Mouse (Mus musculus) kidney, adult 2 months (tissue): Measurements from ENCODE around the gene Pdia5. TPM values are rescaled to one million over a fixed set of nuclear protein-coding genes. Genes with fewer than 3 reads are reported as not detected.
A peak's percentile ranks its signal among the peaks of the same experiment; 100 is the strongest.

Source experiments
- DNase-seq: peaks from one replicate; pipeline ENCODE4 v3.0.0; 2021
- H3K27ac ChIP-seq: fragments of 200-500 bp; 2 replicates; pipeline ENCODE4 v1.5.1; 2012; ENCODE audit warnings: low read depth, low read length, control low read depth, inconsistent platforms; ENCODE audit not compliant: insufficient read depth
- H3K27me3 ChIP-seq: fragments of 200-500 bp; replicated peaks from 2 replicates; pipeline ENCODE4 v1.6.1; 2012; ENCODE audit warnings: mild to moderate bottlenecking, moderate library complexity, low read length, inconsistent platforms; ENCODE audit not compliant: control insufficient read depth, insufficient read depth
- H3K36me3 ChIP-seq: fragments of 200-500 bp; 2 replicates; pipeline ENCODE4 v1.6.1; 2012; ENCODE audit warnings: mild to moderate bottlenecking, moderate library complexity, low read length, inconsistent platforms; ENCODE audit not compliant: control insufficient read depth, insufficient read depth
- H3K4me1 ChIP-seq: fragments of 200-500 bp; 2 replicates; pipeline ENCODE4 v1.6.1; 2011; ENCODE audit warnings: low read length; ENCODE audit not compliant: control insufficient read depth, insufficient read depth
- H3K4me3 ChIP-seq: fragments of 200-500 bp; 2 replicates; pipeline ENCODE4 v1.5.1; 2011; ENCODE audit warnings: mild to moderate bottlenecking, low read depth, low read length, control low read depth; ENCODE audit not compliant: insufficient read depth
- CTCF ChIP-seq: fragments of 200-500 bp; conservative IDR thresholded peaks from 2 replicates; pipeline ENCODE4 v1.5.1; 2011; ENCODE audit warnings: low read depth, mild to moderate bottlenecking, control low read depth, low read length, moderate library complexity, mixed read lengths; ENCODE audit not compliant: insufficient read depth, insufficient read length
- POLR2A ChIP-seq: fragments of 200-500 bp; IDR thresholded peaks from one replicate; pipeline ENCODE4 v1.6.1; 2011; ENCODE audit warnings: low read depth, low read length, control low read depth
- WGBS: fragments of 180-500 bp; shearing (Covaris S2); methylation state at CpG from one replicate; pipeline ENCODE4 v1.1.7; 2018; 5-methylcytosine and 5-hydroxymethylcytosine counted together
- polyA plus RNA-seq: library from polyadenylated mRNA; depleted of rRNA; stranded (reverse); fragments of >200 nt; gene quantifications from 2 replicates; pipeline ENCODE4 v1.2.3, GENCODE M21; 2012

The Pdia5 gene
- polyA plus RNA-seq, 1 experiment, result 15.6 TPM

DNA sequence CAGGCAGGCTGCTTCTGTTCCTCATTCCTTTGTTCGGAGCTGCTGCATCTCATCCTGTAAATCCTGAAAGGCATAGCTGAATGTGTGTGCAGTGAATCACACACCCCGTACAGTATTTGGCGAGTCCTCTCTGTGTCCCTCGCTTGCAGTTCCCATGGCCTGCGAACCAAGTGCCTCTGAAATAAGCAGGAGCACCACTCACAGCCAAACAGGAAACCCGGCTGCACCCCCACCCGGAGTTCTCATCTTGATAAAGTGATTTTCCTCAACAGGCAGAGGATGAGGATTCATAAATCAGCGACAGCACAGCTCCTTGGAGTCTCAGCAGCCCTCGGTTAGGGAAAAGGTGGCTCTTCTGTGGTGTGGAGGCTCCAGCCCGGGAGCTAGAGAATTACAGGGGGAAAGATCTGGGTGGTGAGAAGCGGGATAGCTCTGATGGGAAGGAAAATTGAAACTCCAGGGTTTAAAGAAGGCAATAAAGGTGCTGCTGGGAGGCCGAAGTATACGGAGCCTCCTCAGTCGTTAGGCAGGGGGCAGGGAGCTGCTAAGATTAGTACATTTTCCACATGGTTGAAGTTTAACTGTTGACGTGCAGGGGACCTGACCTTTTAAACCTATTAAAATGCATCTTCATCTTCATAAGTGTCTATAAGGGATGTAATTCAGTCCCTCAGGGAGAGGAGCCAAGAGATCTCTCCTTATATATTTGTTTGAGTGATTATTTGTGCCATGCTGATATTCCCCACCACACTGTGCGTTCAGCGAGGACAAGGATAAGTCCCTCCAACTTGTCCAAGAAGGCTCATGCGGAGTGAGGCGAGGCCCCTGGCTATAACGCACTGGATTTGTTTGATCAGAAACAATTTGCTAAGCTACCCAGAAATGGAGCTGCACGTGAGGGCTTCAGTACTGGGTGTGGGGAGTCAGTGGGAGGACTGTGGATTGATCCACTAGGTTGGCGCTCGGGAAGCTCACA lies 27.6 kb upstream of the Pdia5 start:
- Histone ChIP-seq H3K27me3 (no peaks in the 10 kb centered on the region), H3K27ac (peak overlapping the region; percentile 39), H3K36me3 (no peaks in the 10 kb centered on the region), H3K4me1 (peaks cover 18% of the 10 kb centered on the region), H3K4me3 (no peak overlapping the region)
- peak; percentile 87 for DNase-seq
- WGBS, result 38% methylated on average over 23 of the region's 23 CpGs
- TF ChIP-seq POLR2A, result no peak
- TF ChIP-seq CTCF, result no peak

- WGBS, result 66% methylated on average over 21 of the region's 21 CpGs
- H3K27ac ChIP-seq, result no peak overlapping the region; the same call in 1 of the 2 replicates
- TF ChIP-seq POLR2A (no peak), CTCF (no peak)
- no peaks in the 10 kb centered on the region for H3K27me3 ChIP-seq
- H3K4me1 ChIP-seq, result peaks cover 18% of the 10 kb centered on the region
- H3K36me3 ChIP-seq, result no peaks in the 10 kb centered on the region
- H3K4me3 ChIP-seq, result no peak overlapping the region
- peak; percentile 76 for DNase-seq
Observed at GRCm38 (mm10) chr16:35515977-35516612, 25.4 kb upstream of the Pdia5 start.

DNA sequence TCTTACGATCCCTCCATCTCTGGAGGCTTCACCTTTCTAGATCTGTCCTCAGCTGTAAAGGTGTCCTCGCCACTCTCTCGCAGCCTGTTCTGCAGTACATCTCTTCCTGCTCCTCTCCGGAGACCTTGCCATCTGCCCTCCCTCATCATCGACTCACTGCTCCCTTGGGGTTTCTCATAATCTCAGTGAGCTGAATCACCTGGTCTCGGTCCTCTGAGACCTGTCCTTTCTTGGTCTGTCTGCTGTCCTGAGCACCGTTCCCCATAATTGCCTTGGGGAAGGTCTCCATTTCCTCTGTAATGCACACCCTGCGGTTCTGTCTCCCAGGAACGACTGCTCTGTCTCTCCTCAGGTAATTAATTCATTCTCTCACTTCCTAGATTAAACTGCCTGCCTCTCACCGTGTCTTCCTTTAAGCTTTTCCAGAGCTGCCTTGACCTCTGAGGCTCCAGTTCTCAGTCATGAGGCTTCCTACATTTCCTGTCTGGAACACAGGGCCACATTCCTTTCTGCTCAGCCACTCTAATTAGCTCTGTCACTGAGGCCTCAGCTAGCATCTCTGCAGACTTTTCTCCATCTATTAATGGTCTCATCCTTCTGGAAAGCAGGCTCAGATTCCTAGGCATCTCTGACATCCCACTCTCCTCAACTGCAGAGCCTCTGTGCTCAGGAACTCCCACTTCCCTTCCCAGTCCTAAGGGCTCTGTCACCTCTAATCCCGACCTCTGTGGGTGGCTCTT lies 18.8 kb upstream of the Pdia5 start:
- Histone ChIP-seq H3K27ac (no peak overlapping the region), H3K4me1 (no peaks in the 10 kb centered on the region), H3K4me3 (no peak overlapping the region), H3K36me3 (no peaks in the 10 kb centered on the region), H3K27me3 (no peaks in the 10 kb centered on the region)
- DNase-seq, result peak; percentile 23
- 52% methylated on average over 11 of the region's 11 CpGs for WGBS
- TF ChIP-seq POLR2A (no peak), CTCF (no peak)

- Histone ChIP-seq H3K27ac (no peak overlapping the region), H3K4me1 (no peaks in the 10 kb centered on the region), H3K36me3 (no peaks in the 10 kb centered on the region), H3K4me3 (no peak overlapping the region), H3K27me3 (no peaks in the 10 kb centered on the region)
- TF ChIP-seq CTCF (no peak), POLR2A (no peak)
- 86% methylated on average over 6 of the region's 6 CpGs for WGBS
- DNase-seq, result no peak
Observed at GRCm38 (mm10) chr16:35508581-35508980, 17.9 kb upstream of the Pdia5 start.

GRCm38 (mm10) chr16:35505786-35506185 lies 15.1 kb upstream of the Pdia5 start:
- Histone ChIP-seq H3K36me3 (no peaks in the 10 kb centered on the region), H3K27me3 (no peaks in the 10 kb centered on the region), H3K4me1 (no peaks in the 10 kb centered on the region), H3K4me3 (no peak overlapping the region), H3K27ac (no peak overlapping the region)
- 83% methylated on average over 4 of the region's 4 CpGs for WGBS
- no peak for TF ChIP-seq POLR2A
- TF ChIP-seq CTCF, result no peak
- DNase-seq, result no peak

- Histone ChIP-seq H3K4me1 (no peaks in the 10 kb centered on the region), H3K4me3 (no peak overlapping the region), H3K27ac (no peak overlapping the region), H3K36me3 (no peaks in the 10 kb centered on the region), H3K27me3 (no peaks in the 10 kb centered on the region)
- DNase-seq, result peak; percentile 71
- 67% methylated on average over 8 of the region's 8 CpGs for WGBS
- TF ChIP-seq CTCF (no peak), POLR2A (no peak)
Observed at GRCm38 (mm10) chr16:35504266-35504665, 13.6 kb upstream of the Pdia5 start.
